Mouse (Mus musculus) midbrain, embryonic 10.5 days (tissue): ENCODE data around the gene Clk2. TPM values are rescaled to one million over a fixed set of nuclear protein-coding genes. Genes with fewer than 3 reads are reported as not detected.
A peak's percentile ranks its signal among the peaks of the same experiment; 100 is the strongest.

Experiments used
- DNase-seq: peaks from one replicate; pipeline ENCODE4 v3.0.0-alpha.2; 2017; ENCODE audit warnings: low spot score
- H3K27ac ChIP-seq: fragments of 300-500 bp; sonication (generic); replicated peaks from 2 replicates; pipeline ENCODE4 v1.5.1; 2016; ENCODE audit warnings: mild to moderate bottlenecking
- H3K27me3 ChIP-seq: fragments of 300-500 bp; sonication (generic); 2 replicates; pipeline ENCODE4 v1.6.1; 2016; ENCODE audit warnings: low read depth, mild to moderate bottlenecking; ENCODE audit not compliant: poor library complexity, severe bottlenecking
- H3K36me3 ChIP-seq: fragments of 300-500 bp; sonication (generic); 2 replicates; pipeline ENCODE4 v1.6.1; 2016; ENCODE audit warnings: mild to moderate bottlenecking, moderate library complexity
- H3K4me1 ChIP-seq: fragments of 300-500 bp; sonication (generic); 2 replicates; pipeline ENCODE4 v1.6.1; 2016
- H3K4me3 ChIP-seq: fragments of 300-500 bp; sonication (generic); 2 replicates; pipeline ENCODE4 v1.5.1; 2016; ENCODE audit warnings: mild to moderate bottlenecking, moderate library complexity
- H3K9me3 ChIP-seq: fragments of 300-500 bp; sonication (generic); replicated peaks from 2 replicates; pipeline ENCODE4 v1.6.1; 2016; ENCODE audit warnings: mild to moderate bottlenecking
- WGBS: fragments of 180-500 bp; shearing (Covaris S2); methylation state at CpG from one replicate; pipeline ENCODE4 v1.1.7; 2016; 5-methylcytosine and 5-hydroxymethylcytosine counted together
- polyA plus RNA-seq: library from polyadenylated mRNA; unstranded; fragments of >200 nt; fragmentation: Nextera tagmentation; extraction: Ambion mirVana; gene quantifications from 2 replicates; pipeline ENCODE4 v1.2.1, GENCODE M21; 2016

Clk2 gene
- polyA plus RNA-seq, 1 experiment from 2014 or later = 34.0 TPM

- H3K4me3 ChIP-seq = no peak overlapping the region
- WGBS = 52% methylated on average over 8 of the region's 8 CpGs
- peak; percentile 39 for DNase-seq
- no peaks in the 10 kb centered on the region for H3K9me3 ChIP-seq
- no peaks in the 10 kb centered on the region for H3K27me3 ChIP-seq
- H3K27ac ChIP-seq = peak overlapping the region; percentile 50
- peaks cover 97% of the 10 kb centered on the region for H3K4me1 ChIP-seq
- H3K36me3 ChIP-seq = peaks cover 77% of the 10 kb centered on the region
Observed at GRCm38 (mm10) chr3:89219546-89219945, 55.0 kb downstream of the Clk2 start.

GRCm38 (mm10) chr3:89221167-89221566 lies 56.6 kb downstream of the Clk2 start:
- Histone ChIP-seq H3K36me3 (peaks cover 91% of the 10 kb centered on the region), H3K4me1 (peaks cover 97% of the 10 kb centered on the region), H3K27me3 (no peaks in the 10 kb centered on the region), H3K9me3 (no peaks in the 10 kb centered on the region), H3K27ac (peak overlapping the region; percentile 50; the same call in 1 of the 2 replicates), H3K4me3 (no peak overlapping the region)
- 80% methylated on average over 5 of the region's 5 CpGs for WGBS
- no peak for DNase-seq

- Histone ChIP-seq H3K9me3 (no peaks in the 10 kb centered on the region), H3K36me3 (peaks cover 59% of the 10 kb centered on the region), H3K27ac (peak overlapping the region; percentile 99), H3K27me3 (peaks cover 12% of the 10 kb centered on the region), H3K4me1 (peaks cover 91% of the 10 kb centered on the region), H3K4me3 (peak overlapping the region; percentile 89)
- peak; percentile 29 for DNase-seq
- WGBS = 48% methylated on average over 11 of the region's 11 CpGs
Observed at GRCm38 (mm10) chr3:89224796-89225195, 60.2 kb downstream of the Clk2 start.

- Histone ChIP-seq H3K4me3 (peak overlapping the region; percentile 89), H3K9me3 (no peaks in the 10 kb centered on the region), H3K27ac (peak overlapping the region; percentile 99), H3K36me3 (peaks cover 58% of the 10 kb centered on the region), H3K4me1 (peaks cover 85% of the 10 kb centered on the region), H3K27me3 (peaks cover 18% of the 10 kb centered on the region)
- 16% methylated on average over 12 of the region's 12 CpGs for WGBS
- no peak for DNase-seq
Observed at GRCm38 (mm10) chr3:89225321-89225815, 60.8 kb downstream of the Clk2 start.

- peaks cover 82% of the 10 kb centered on the region for H3K4me1 ChIP-seq
- H3K4me3 ChIP-seq = peak overlapping the region; percentile 89
- H3K27me3 ChIP-seq = peaks cover 23% of the 10 kb centered on the region
- DNase-seq = peak; percentile 93
- H3K9me3 ChIP-seq = no peaks in the 10 kb centered on the region
- WGBS = 11% methylated on average over 4 of the region's 4 CpGs
- H3K27ac ChIP-seq = peak overlapping the region; percentile 99
- peaks cover 60% of the 10 kb centered on the region for H3K36me3 ChIP-seq
Observed at GRCm38 (mm10) chr3:89225918-89226317, 61.3 kb downstream of the Clk2 start.

- Histone ChIP-seq H3K27ac (peak overlapping the region; percentile 99), H3K36me3 (peaks cover 57% of the 10 kb centered on the region), H3K4me3 (peak overlapping the region; percentile 89), H3K4me1 (peaks cover 77% of the 10 kb centered on the region), H3K27me3 (peaks cover 28% of the 10 kb centered on the region), H3K9me3 (no peaks in the 10 kb centered on the region)
- 4% methylated on average over 11 of the region's 11 CpGs for WGBS
- DNase-seq = no peak
Observed at GRCm38 (mm10) chr3:89226361-89226760, 61.8 kb downstream of the Clk2 start.

Other genes starting within 250 kb of the Clk2 start
- 13.4 and 14.3 TPM in 2 replicates for gene Ash1l, start 214.2 kb upstream of the Clk2 start, polyA plus RNA-seq
- gene Dap3, start 213.6 kb upstream of the Clk2 start, polyA plus RNA-seq = 131 TPM in 2 replicates
- gene Rusc1, start 71.5 kb upstream of the Clk2 start, polyA plus RNA-seq = 18.2 and 26.1 TPM in 2 replicates
- gene Gm43738, start 63.7 kb upstream of the Clk2 start, polyA plus RNA-seq = not detected in 2 replicates
- gene Fdps, start 62.8 kb upstream of the Clk2 start, polyA plus RNA-seq = 366 and 381 TPM in 2 replicates
- gene Pklr, start 28.7 kb upstream of the Clk2 start, polyA plus RNA-seq = 4.1 and 5.9 TPM in 2 replicates
- gene Hcn3, start 4.6 kb upstream of the Clk2 start, polyA plus RNA-seq = 6.3 and 10.6 TPM in 2 replicates
- gene Scamp3, start 12.7 kb downstream of the Clk2 start, polyA plus RNA-seq = 99.2 and 104 TPM in 2 replicates
- 31.0 and 35.0 TPM in 2 replicates for gene Fam189b, start 18.3 kb downstream of the Clk2 start, polyA plus RNA-seq
- gene Gba, start 38.1 kb downstream of the Clk2 start, polyA plus RNA-seq = 37.1 and 41.5 TPM in 2 replicates
- gene Thbs3, start 50.4 kb downstream of the Clk2 start, polyA plus RNA-seq = 82.2 and 108 TPM in 2 replicates
- 238 TPM in 2 replicates for gene Mtx1, start 62.3 kb downstream of the Clk2 start, polyA plus RNA-seq
- 1.8 and 3.4 TPM in 2 replicates for gene Muc1, start 64.3 kb downstream of the Clk2 start, polyA plus RNA-seq
- 268 and 282 TPM in 2 replicates for gene Krtcap2, start 81.2 kb downstream of the Clk2 start, polyA plus RNA-seq
- gene Trim46, start 81.5 kb downstream of the Clk2 start, polyA plus RNA-seq = 5.7 and 11.5 TPM in 2 replicates
- gene Dpm3, start 94.6 kb downstream of the Clk2 start, polyA plus RNA-seq = 94.9 and 101 TPM in 2 replicates
- gene Slc50a1, start 105.8 kb downstream of the Clk2 start, polyA plus RNA-seq = 29.8 and 34.3 TPM in 2 replicates
- 11.8 TPM in 2 replicates for gene Efna1, start 116.3 kb downstream of the Clk2 start, polyA plus RNA-seq
- gene Efna3, start 158.2 kb downstream of the Clk2 start, polyA plus RNA-seq = 3.9 and 7.0 TPM in 2 replicates
- 20.5 and 21.9 TPM in 2 replicates for gene Efna4, start 173.2 kb downstream of the Clk2 start, polyA plus RNA-seq
- 30.5 and 34.9 TPM in 2 replicates for gene Adam15, start 185.2 kb downstream of the Clk2 start, polyA plus RNA-seq
- 0.11 and 0.12 TPM in 2 replicates for gene Dcst2, start 197.2 kb downstream of the Clk2 start, polyA plus RNA-seq
- 0.11 and 0.20 TPM in 2 replicates for gene Dcst1, start 200.5 kb downstream of the Clk2 start, polyA plus RNA-seq
- gene Zbtb7b, start 230.0 kb downstream of the Clk2 start, polyA plus RNA-seq = 0.39 and 0.83 TPM in 2 replicates
- 0.68 and 1.2 TPM in 2 replicates for gene Lenep, start 238.0 kb downstream of the Clk2 start, polyA plus RNA-seq
- 27.9 and 34.2 TPM in 2 replicates for gene Flad1, start 247.1 kb downstream of the Clk2 start, polyA plus RNA-seq